Mouse (Mus musculus): ENCODE results near the gene Tgfbr2.
"Not testable (repeated sequence)": the region's sequence is repeated elsewhere in the genome, so short reads cannot be mapped to it uniquely, and the experiment has no call there.

Gene Tgfbr2

GRCm38 (mm10) chr9:116108729-116109128, 66.4 kb downstream of the Tgfbr2 start:
- DNase-seq = peak; percentile 39

- no peak for DNase-seq
Measured at GRCm38 (mm10) chr9:116104770-116105169, 70.4 kb downstream of the Tgfbr2 start.

- DNase-seq = no peak
Measured at GRCm38 (mm10) chr9:116101842-116102241, 73.3 kb downstream of the Tgfbr2 start.

GRCm38 (mm10) chr9:116100015-116100414, 75.1 kb downstream of the Tgfbr2 start:
- DNase-seq = peak; percentile 53

GRCm38 (mm10) chr9:116099596-116099993, 75.6 kb downstream of the Tgfbr2 start:
- DNase-seq = peak; percentile 33

- DNase-seq = peak; percentile 84
Measured at GRCm38 (mm10) chr9:116098724-116099595, 76.2 kb downstream of the Tgfbr2 start.

GRCm38 (mm10) chr9:116091921-116092320, 83.2 kb downstream of the Tgfbr2 start:
- DNase-seq = peak; percentile 91

- DNase-seq = no peak
Measured at GRCm38 (mm10) chr9:116091101-116091841, 83.9 kb downstream of the Tgfbr2 start.

- peak; percentile 37 for DNase-seq
Measured at GRCm38 (mm10) chr9:116090296-116090695, 84.9 kb downstream of the Tgfbr2 start.

- DNase-seq = peak; percentile 59
Measured at GRCm38 (mm10) chr9:116088912-116089311, 86.2 kb downstream of the Tgfbr2 start.

- DNase-seq = peak; percentile 88
Measured at GRCm38 (mm10) chr9:116087880-116088279, 87.3 kb downstream of the Tgfbr2 start.

- no peak for DNase-seq
Measured at GRCm38 (mm10) chr9:116087263-116087662, 87.9 kb downstream of the Tgfbr2 start.

- DNase-seq = no peak
Measured at GRCm38 (mm10) chr9:116085999-116086398, 89.2 kb downstream of the Tgfbr2 start.

GRCm38 (mm10) chr9:116084324-116084931, 90.7 kb downstream of the Tgfbr2 start:
- DNase-seq = no peak

- DNase-seq = no peak
Measured at GRCm38 (mm10) chr9:116083726-116084323, 91.3 kb downstream of the Tgfbr2 start.

GRCm38 (mm10) chr9:116083300-116083699, 91.9 kb downstream of the Tgfbr2 start:
- no peak for DNase-seq

- DNase-seq = no peak
Measured at GRCm38 (mm10) chr9:116081781-116082180, 93.4 kb downstream of the Tgfbr2 start.

GRCm38 (mm10) chr9:116077419-116077818, 97.7 kb downstream of the Tgfbr2 start:
- DNase-seq = no peak

- DNase-seq = no peak
Measured at GRCm38 (mm10) chr9:116076946-116077345, 98.2 kb downstream of the Tgfbr2 start.

GRCm38 (mm10) chr9:116076163-116076562, 99.0 kb downstream of the Tgfbr2 start:
- no peak for DNase-seq

GRCm38 (mm10) chr9:116071561-116071960, 103.6 kb downstream of the Tgfbr2 start:
- not testable (repeated sequence) for DNase-seq

GRCm38 (mm10) chr9:116064774-116065173, 110.4 kb downstream of the Tgfbr2 start:
- no peak for DNase-seq

GRCm38 (mm10) chr9:116060691-116061090, 114.5 kb downstream of the Tgfbr2 start:
- DNase-seq = peak; percentile 24

Measured in kidney, postnatal 10 days (tissue).